Mouse (Mus musculus): Measurements from ENCODE around the gene Tspan17. TPM values are rescaled to one million over a fixed set of nuclear protein-coding genes. Genes with fewer than 3 reads are reported as not detected.

Tspan17 gene
- polyA plus RNA-seq, 1 experiment from 2014 or later, result 2.2 TPM

- Histone ChIP-seq H3K4me2 (ENCODE audit: low read depth, low read length) (no peak overlapping the region), H3K9ac (replicated peaks) (no peak overlapping the region), H3K4me3 (ENCODE audit: low read depth, low read length) (no peak overlapping the region), H3K36me3 (replicated peaks; ENCODE audit: insufficient read depth, low read length) (no peaks in the 10 kb centered on the region), H3K27ac (ENCODE audit: low read depth) (no peak overlapping the region), H3K4me1 (ENCODE audit: insufficient read depth) (peaks cover 13% of the 10 kb centered on the region), H3K27me3 (ENCODE audit: insufficient read depth, low read length) (peaks cover 30% of the 10 kb centered on the region), H3K9me3 (ENCODE audit: low read length) (no peaks in the 10 kb centered on the region)
- TF ChIP-seq EP300 (IDR thresholded peaks at IDR 0.05; ENCODE audit: low read depth), result no peak
- TF ChIP-seq CTCF (IDR thresholded peaks at IDR 0.05; ENCODE audit: low read depth), result no peak
- ATAC-seq (no peak), DNase-seq (no peak)
- 70% methylated on average over 16 of the region's 16 CpGs for WGBS (ENCODE audit: insufficient replicate concordance)
Measured at GRCm38 (mm10) chr13:54794002-54794577, 4.9 kb downstream of the Tspan17 start.

GRCm38 (mm10) chr13:54794843-54795242, 5.7 kb downstream of the Tspan17 start:
- 37% methylated on average over 5 of the region's 5 CpGs for WGBS (ENCODE audit: insufficient replicate concordance)
- Histone ChIP-seq H3K4me2 (ENCODE audit: low read depth, low read length) (no peak overlapping the region), H3K27me3 (ENCODE audit: insufficient read depth, low read length) (peaks cover 25% of the 10 kb centered on the region), H3K4me3 (ENCODE audit: low read depth, low read length) (no peak overlapping the region), H3K27ac (ENCODE audit: low read depth) (no peak overlapping the region), H3K4me1 (ENCODE audit: insufficient read depth) (peaks cover 5% of the 10 kb centered on the region), H3K36me3 (replicated peaks; ENCODE audit: insufficient read depth, low read length) (no peaks in the 10 kb centered on the region), H3K9ac (replicated peaks) (no peak overlapping the region), H3K9me3 (ENCODE audit: low read length) (no peaks in the 10 kb centered on the region)
- DNase-seq, result no peak
- no peak for ATAC-seq
- peak; percentile 24; the same call in 1 of the 2 replicates for TF ChIP-seq CTCF (IDR thresholded peaks at IDR 0.05; ENCODE audit: low read depth)
- no peak for TF ChIP-seq EP300 (IDR thresholded peaks at IDR 0.05; ENCODE audit: low read depth)

GRCm38 (mm10) chr13:54797356-54797755, 8.2 kb downstream of the Tspan17 start:
- Histone ChIP-seq H3K27ac (ENCODE audit: low read depth) (no peak overlapping the region), H3K9me3 (ENCODE audit: low read length) (no peaks in the 10 kb centered on the region), H3K4me1 (ENCODE audit: insufficient read depth) (no peaks in the 10 kb centered on the region), H3K36me3 (replicated peaks; ENCODE audit: insufficient read depth, low read length) (no peaks in the 10 kb centered on the region), H3K4me3 (ENCODE audit: low read depth, low read length) (no peak overlapping the region), H3K4me2 (ENCODE audit: low read depth, low read length) (no peak overlapping the region), H3K27me3 (ENCODE audit: insufficient read depth, low read length) (0 out of 2 replicates have a peak, but pooled peaks cover 5% of the 10 kb centered on the region), H3K9ac (replicated peaks) (no peak overlapping the region)
- ATAC-seq (no peak), DNase-seq (no peak)
- peak; percentile 94 for TF ChIP-seq CTCF (IDR thresholded peaks at IDR 0.05; ENCODE audit: low read depth)
- TF ChIP-seq EP300 (IDR thresholded peaks at IDR 0.05; ENCODE audit: low read depth), result no peak
- WGBS (ENCODE audit: insufficient replicate concordance), result 37% methylated on average over 4 of the region's 4 CpGs

GRCm38 (mm10) chr13:54797861-54798643, 8.9 kb downstream of the Tspan17 start:
- no peak overlapping the region for H3K27ac ChIP-seq (ENCODE audit: low read depth)
- H3K36me3 ChIP-seq (replicated peaks; ENCODE audit: insufficient read depth, low read length), result no peaks in the 10 kb centered on the region
- ATAC-seq (no peak), DNase-seq (no peak)
- no peak overlapping the region for H3K4me3 ChIP-seq (ENCODE audit: low read depth, low read length)
- no peak overlapping the region for H3K9ac ChIP-seq (replicated peaks)
- no peaks in the 10 kb centered on the region for H3K4me1 ChIP-seq (ENCODE audit: insufficient read depth)
- H3K9me3 ChIP-seq (ENCODE audit: low read length), result no peaks in the 10 kb centered on the region
- TF ChIP-seq EP300 (IDR thresholded peaks at IDR 0.05; ENCODE audit: low read depth), result no peak
- TF ChIP-seq CTCF (IDR thresholded peaks at IDR 0.05; ENCODE audit: low read depth), result no peak
- 0 out of 2 replicates have a peak, but pooled peaks cover 3% of the 10 kb centered on the region for H3K27me3 ChIP-seq (ENCODE audit: insufficient read depth, low read length)
- WGBS (ENCODE audit: insufficient replicate concordance), result 69% methylated on average over 16 of the region's 16 CpGs
- H3K4me2 ChIP-seq (ENCODE audit: low read depth, low read length), result no peak overlapping the region

- ATAC-seq, result no peak
- no peaks in the 10 kb centered on the region for H3K4me1 ChIP-seq (ENCODE audit: insufficient read depth)
- H3K4me2 ChIP-seq (ENCODE audit: low read depth, low read length), result no peak overlapping the region
- no peak for DNase-seq
- no peak overlapping the region for H3K4me3 ChIP-seq (ENCODE audit: low read depth, low read length)
- whole genome bisulfite sequencing (ENCODE audit: insufficient replicate concordance), result 66% methylated on average over 10 of the region's 10 CpGs
- no peak overlapping the region for H3K27ac ChIP-seq (ENCODE audit: low read depth)
- H3K9ac ChIP-seq (replicated peaks), result no peak overlapping the region
- H3K27me3 ChIP-seq (ENCODE audit: insufficient read depth, low read length), result 0 out of 2 replicates have a peak, but pooled peaks cover 3% of the 10 kb centered on the region
- TF ChIP-seq CTCF (IDR thresholded peaks at IDR 0.05; ENCODE audit: low read depth) (no peak), EP300 (IDR thresholded peaks at IDR 0.05; ENCODE audit: low read depth) (no peak)
- H3K9me3 ChIP-seq (ENCODE audit: low read length), result no peaks in the 10 kb centered on the region
- H3K36me3 ChIP-seq (replicated peaks; ENCODE audit: insufficient read depth, low read length), result no peaks in the 10 kb centered on the region
Measured at GRCm38 (mm10) chr13:54798740-54799139, 9.6 kb downstream of the Tspan17 start.

- H3K4me2 ChIP-seq (ENCODE audit: low read depth, low read length), result no peak overlapping the region
- TF ChIP-seq EP300 (IDR thresholded peaks at IDR 0.05; ENCODE audit: low read depth) (no peak), CTCF (IDR thresholded peaks at IDR 0.05; ENCODE audit: low read depth) (peak; percentile 95)
- no peaks in the 10 kb centered on the region for H3K36me3 ChIP-seq (replicated peaks; ENCODE audit: insufficient read depth, low read length)
- no peak overlapping the region for H3K27ac ChIP-seq (ENCODE audit: low read depth)
- H3K9me3 ChIP-seq (ENCODE audit: low read length), result no peaks in the 10 kb centered on the region
- 0 out of 2 replicates have a peak, but pooled peaks cover 3% of the 10 kb centered on the region for H3K27me3 ChIP-seq (ENCODE audit: insufficient read depth, low read length)
- H3K4me3 ChIP-seq (ENCODE audit: low read depth, low read length), result no peak overlapping the region
- DNase-seq (peak; percentile 77), ATAC-seq (no peak)
- no peak overlapping the region for H3K9ac ChIP-seq (replicated peaks)
- 16% methylated on average over 9 of the region's 9 CpGs for WGBS (ENCODE audit: insufficient replicate concordance)
- H3K4me1 ChIP-seq (ENCODE audit: insufficient read depth), result no peaks in the 10 kb centered on the region
Measured at GRCm38 (mm10) chr13:54799701-54800100, 10.5 kb downstream of the Tspan17 start.
